Mouse (Mus musculus) embryonic facial prominence, embryonic 14.5 days (tissue): Measurements from ENCODE around the gene Zcchc7. TPM values are rescaled to one million over a fixed set of nuclear protein-coding genes. Genes with fewer than 3 reads are reported as not detected.

Source experiments
- ATAC-seq: fragments of 200-750 bp; cut with Nextera tagmentation; 2 replicates; pipeline ENCODE4 v1.8.0; 2017; ENCODE audit warnings: low read depth, moderate number of reproducible peaks, moderate TSS enrichment
- DNase-seq: peaks from one replicate; pipeline ENCODE4 v3.0.0-alpha.2; 2015; ENCODE audit warnings: low spot score
- H3K27ac ChIP-seq: fragments of 300-500 bp; sonication (generic); replicated peaks from 2 replicates; pipeline ENCODE4 v1.5.1; 2014; ENCODE audit warnings: low read depth, mild to moderate bottlenecking, low read length, moderate library complexity
- H3K27me3 ChIP-seq: fragments of 300-500 bp; sonication (generic); replicated peaks from 2 replicates; pipeline ENCODE4 v1.6.1; 2014; ENCODE audit warnings: low read length; ENCODE audit not compliant: control insufficient read depth, insufficient read depth
- H3K36me3 ChIP-seq: fragments of 300-500 bp; sonication (generic); 2 replicates; pipeline ENCODE4 v1.6.1; 2014; ENCODE audit warnings: low read length, mixed read lengths; ENCODE audit not compliant: control insufficient read depth, insufficient read depth
- H3K4me1 ChIP-seq: fragments of 300-500 bp; sonication (generic); 2 replicates; pipeline ENCODE4 v1.6.1; 2014; ENCODE audit warnings: antibody characterized with exemption, low read length; ENCODE audit not compliant: control insufficient read depth, insufficient read depth
- H3K4me2 ChIP-seq: fragments of 300-500 bp; sonication (generic); 2 replicates; pipeline ENCODE4 v1.6.1; 2014; ENCODE audit warnings: low read depth, mild to moderate bottlenecking, low read length, moderate library complexity, mixed read lengths
- H3K4me3 ChIP-seq: fragments of 300-500 bp; sonication (generic); 2 replicates; pipeline ENCODE4 v1.5.1; 2014; ENCODE audit warnings: low read depth, mild to moderate bottlenecking, low read length
- H3K9ac ChIP-seq: fragments of 300-500 bp; sonication (generic); 2 replicates; pipeline ENCODE4 v1.6.1; 2014; ENCODE audit warnings: low read depth, mild to moderate bottlenecking, low read length, moderate library complexity, mixed read lengths
- H3K9me3 ChIP-seq: fragments of 300-500 bp; sonication (generic); 2 replicates; pipeline ENCODE4 v1.6.1; 2016; ENCODE audit warnings: low read length; ENCODE audit not compliant: control insufficient read depth
- WGBS: fragments of 180-500 bp; shearing (Covaris S2); extraction: QIAGEN DNeasy Blood & Tissue Kit; methylation state at CpG from one replicate; pipeline ENCODE4 v1.1.7; 2014; 5-methylcytosine and 5-hydroxymethylcytosine counted together
- microRNA-seq: library from miRNA; unstranded; fragments of <30 nt; microRNA quantifications from one replicate; pipeline ENCODE4, GENCODE M21; 2016; ENCODE audit warnings: borderline number of aligned reads
- polyA plus RNA-seq: library from polyadenylated mRNA; unstranded; fragments of >200 nt; fragmentation: Nextera tagmentation; extraction: Ambion mirVana; gene quantifications from 2 replicates; pipeline ENCODE4 v1.2.1, GENCODE M21; 2014

Gene Zcchc7
- polyA plus RNA-seq, 1 experiment from 2014 or later = 37.9 TPM

GRCm38 (mm10) chr4:44981280-44981973 is 225.8 kb downstream of the Zcchc7 start, which contains the start of gene Grhpr:
Gene Grhpr, plus strand, starts transcription at chr4:44981395.
- Histone ChIP-seq H3K27me3 (no peaks in the 10 kb centered on the region), H3K4me3 (peak within 1 kb of the TSS; percentile 78), H3K4me1 (peaks cover 13% of the 10 kb centered on the region), H3K9me3 (0 out of 2 replicates have a peak, but pooled peaks cover 3% of the 10 kb centered on the region), H3K9ac (peak within 1 kb of the TSS; percentile 84), H3K27ac (peak within 1 kb of the TSS; percentile 63), H3K4me2 (peak within 1 kb of the TSS; percentile 97), H3K36me3 (peaks cover 28% of the 10 kb centered on the region; the same call in 1 of the 2 replicates)
- DNase-seq = peak; percentile 87
- WGBS = 2% methylated on average over 25 of the region's 40 CpGs
- ATAC-seq = peak; percentile 97

Small RNAs within 50 kb of the gene (microRNA-seq; reads per million reads assigned to microRNA genes)
- gene Gm22639 = not detected

Other genes starting within 250 kb of the Zcchc7 start
- gene Pax5, start 45.4 kb upstream of the Zcchc7 start, polyA plus RNA-seq = 0.08 and 0.09 TPM in 2 replicates
- 40.7 and 48.6 TPM in 2 replicates for gene Grhpr, start 225.5 kb downstream of the Zcchc7 start, polyA plus RNA-seq